Mouse (Mus musculus) embryonic facial prominence, embryonic 12.5 days (tissue): ENCODE measurements around the gene Cyp4f14. TPM values are rescaled to one million over a fixed set of nuclear protein-coding genes. Genes with fewer than 3 reads are reported as not detected.

Experiments used
- ATAC-seq: fragments of 200-750 bp; cut with Nextera tagmentation; 2 replicates; pipeline ENCODE4 v1.8.0; 2017; ENCODE audit not compliant: insufficient number of reproducible peaks, insufficient read depth, low FRiP score, low TSS enrichment
- H3K27ac ChIP-seq: fragments of 300-500 bp; sonication (generic); 2 replicates; pipeline ENCODE4 v1.5.1; 2016; ENCODE audit warnings: mild to moderate bottlenecking
- H3K27me3 ChIP-seq: fragments of 300-500 bp; sonication (generic); 2 replicates; pipeline ENCODE4 v1.6.1; 2016; ENCODE audit warnings: mild to moderate bottlenecking, moderate library complexity
- H3K36me3 ChIP-seq: fragments of 300-500 bp; sonication (generic); 2 replicates; pipeline ENCODE4 v1.6.1; 2016; ENCODE audit warnings: mild to moderate bottlenecking
- H3K4me1 ChIP-seq: fragments of 300-500 bp; sonication (generic); 2 replicates; pipeline ENCODE4 v1.6.1; 2016
- H3K4me2 ChIP-seq: fragments of 300-500 bp; sonication (generic); replicated peaks from 2 replicates; pipeline ENCODE4 v1.6.1; 2016; ENCODE audit warnings: mild to moderate bottlenecking, moderate library complexity
- H3K4me3 ChIP-seq: fragments of 300-500 bp; sonication (generic); 2 replicates; pipeline ENCODE4 v1.5.1; 2016; ENCODE audit warnings: mild to moderate bottlenecking
- H3K9ac ChIP-seq: fragments of 300-500 bp; sonication (generic); 2 replicates; pipeline ENCODE4 v1.6.1; 2016; ENCODE audit warnings: mild to moderate bottlenecking, moderate library complexity
- H3K9me3 ChIP-seq: fragments of 300-500 bp; sonication (generic); 2 replicates; pipeline ENCODE4 v1.6.1; 2016; ENCODE audit warnings: mild to moderate bottlenecking, moderate library complexity
- WGBS: fragments of 180-500 bp; shearing (Covaris S2); methylation state at CpG from one replicate; pipeline ENCODE4 v1.1.7; 2016; 5-methylcytosine and 5-hydroxymethylcytosine counted together
- polyA plus RNA-seq: library from polyadenylated mRNA; unstranded; fragments of >200 nt; fragmentation: Nextera tagmentation; extraction: Ambion mirVana; gene quantifications from 2 replicates; pipeline ENCODE4 v1.2.1, GENCODE M21; 2016

Cyp4f14 gene
- not detected in 2 replicates for polyA plus RNA-seq

DNA sequence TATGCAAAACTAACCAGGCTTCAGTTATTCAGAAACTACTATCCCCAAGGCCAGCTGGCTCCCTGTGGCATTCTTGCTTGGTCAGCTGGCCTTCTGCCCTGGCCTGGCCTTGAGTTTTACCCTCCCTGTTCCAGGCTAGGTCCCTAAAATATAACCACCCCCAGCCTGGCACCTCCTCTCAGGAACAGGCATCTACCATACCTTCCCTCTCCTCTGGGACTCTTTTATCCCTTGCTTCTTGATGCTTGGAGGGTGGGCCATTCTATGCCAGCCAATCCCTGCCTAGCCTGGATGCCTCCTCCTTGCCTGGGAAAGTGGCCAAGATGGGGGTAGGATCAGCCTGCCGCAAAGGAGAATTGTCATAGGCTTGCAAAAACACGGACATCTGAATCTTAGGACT is at the start of gene Cyp4f14:
TSS of gene Cyp4f14 (minus strand) at position 212 of the 400 bp plus-strand sequence.
- H3K9ac ChIP-seq = no peak within 1 kb of the TSS
- 58% methylated on average over 2 of the region's 2 CpGs for whole genome bisulfite sequencing
- H3K36me3 ChIP-seq = no peaks in the 10 kb centered on the region

DNA sequence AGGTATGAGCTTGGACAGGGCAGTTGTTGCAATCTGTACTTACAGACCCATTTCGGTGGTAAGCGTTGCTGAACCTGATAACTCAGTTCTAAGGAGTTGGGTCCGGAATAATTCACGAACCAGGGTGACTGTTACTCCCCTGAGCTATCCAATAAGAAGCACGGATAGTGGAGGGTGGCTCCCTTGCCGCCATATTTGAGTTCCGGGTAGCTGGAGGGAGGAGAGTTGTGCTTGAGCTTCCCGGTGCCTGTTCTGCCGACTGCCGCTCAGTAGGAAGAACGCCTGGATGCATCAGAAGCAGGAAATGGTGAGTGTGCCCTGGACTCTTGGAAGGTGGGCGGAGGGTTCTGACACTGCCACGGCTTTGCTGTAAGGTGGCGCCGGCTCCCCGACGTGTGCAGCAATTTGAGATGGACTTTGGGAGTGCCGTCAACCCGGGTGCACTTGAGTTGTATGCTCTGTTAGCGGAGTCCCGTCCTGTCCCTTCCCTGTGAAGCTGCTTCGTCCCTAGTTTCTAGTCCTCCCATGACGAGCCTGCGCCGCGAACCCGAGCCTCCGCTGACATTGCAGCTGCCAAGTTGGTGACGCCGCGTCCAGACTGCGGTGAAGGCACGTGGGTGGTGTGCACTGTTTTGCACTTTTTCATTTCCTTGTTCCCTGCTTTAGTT is 48.6 kb upstream of the Cyp4f14 start, which contains the start of gene Zfp472:
TSS of gene Zfp472 (plus strand) at position 192 of the 668 bp plus-strand sequence.
- WGBS = under 1% methylated on average over 33 of the region's 33 CpGs
- Histone ChIP-seq H3K4me3 (peak within 1 kb of the TSS; percentile 77), H3K36me3 (no peaks in the 10 kb centered on the region), H3K9me3 (no peaks in the 10 kb centered on the region), H3K4me1 (peaks cover 13% of the 10 kb centered on the region), H3K4me2 (peak within 1 kb of the TSS; percentile 79), H3K27ac (peak within 1 kb of the TSS; percentile 81), H3K27me3 (no peaks in the 10 kb centered on the region), H3K9ac (peak within 1 kb of the TSS; percentile 66)
- peak; percentile 98 for ATAC-seq

More for the DNA sequence above, at the start of gene Cyp4f14:
- Histone ChIP-seq H3K4me2 (no peak within 1 kb of the TSS), H3K4me3 (no peak within 1 kb of the TSS), H3K9me3 (peaks cover 8% of the 10 kb centered on the region; the same call in 1 of the 2 replicates), H3K4me1 (no peaks in the 10 kb centered on the region), H3K27ac (no peak within 1 kb of the TSS), H3K27me3 (no peaks in the 10 kb centered on the region)
- no peak for ATAC-seq

DNA sequence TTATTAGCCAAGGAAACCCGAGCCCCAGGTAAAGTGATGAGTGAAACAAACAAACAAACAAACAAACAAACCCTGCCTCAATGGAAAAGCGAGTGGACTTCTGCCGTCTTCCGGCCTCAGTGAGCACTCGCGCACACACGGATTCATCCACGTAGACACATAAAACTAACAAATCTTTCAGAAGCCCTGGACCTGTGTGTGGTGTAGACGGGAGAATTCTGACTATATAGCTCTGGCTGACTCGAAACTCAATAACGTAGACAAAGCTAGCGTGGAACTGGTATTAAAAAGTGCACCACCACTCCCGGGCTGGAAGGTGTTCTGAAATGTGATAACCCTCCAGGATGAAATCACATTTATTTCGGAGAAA is 48.1 kb upstream of the Cyp4f14 start:
- H3K27ac ChIP-seq = peak overlapping the region; percentile 67; the same call in 1 of the 2 replicates
- H3K9ac ChIP-seq = peak overlapping the region; percentile 66
- no peaks in the 10 kb centered on the region for H3K36me3 ChIP-seq
- H3K4me3 ChIP-seq = peak overlapping the region; percentile 77
- H3K4me2 ChIP-seq = peak overlapping the region; percentile 76
- no peaks in the 10 kb centered on the region for H3K9me3 ChIP-seq
- ATAC-seq = no peak; the same call in 1 of the 2 replicates
- under 1% methylated on average over 14 of the region's 14 CpGs for WGBS
- H3K27me3 ChIP-seq = no peaks in the 10 kb centered on the region
- H3K4me1 ChIP-seq = peaks cover 13% of the 10 kb centered on the region

DNA sequence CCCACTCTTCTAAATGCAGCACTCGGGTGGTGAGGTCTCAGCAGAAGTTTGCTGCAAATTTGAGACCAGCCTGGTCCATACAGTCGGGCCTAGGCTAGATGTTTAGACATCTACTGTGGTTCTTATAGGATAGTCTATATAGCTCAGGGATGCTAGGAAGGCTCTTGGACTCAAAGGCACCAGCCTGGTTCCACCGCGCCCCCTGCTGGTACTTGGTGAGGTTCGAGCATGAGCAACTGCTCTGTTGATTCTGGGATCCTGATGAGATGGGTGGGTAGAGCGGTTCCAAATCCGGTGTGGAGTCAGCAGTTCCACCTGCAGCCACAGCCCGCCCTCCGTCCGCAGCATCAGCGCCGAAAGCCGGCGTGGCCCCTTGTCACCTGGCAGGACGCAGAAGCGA is 34.3 kb upstream of the Cyp4f14 start:
- WGBS = 31% methylated on average over 16 of the region's 16 CpGs
- no peak for ATAC-seq
- H3K9me3 ChIP-seq = no peaks in the 10 kb centered on the region
- peaks cover 4% of the 10 kb centered on the region; the same call in 1 of the 2 replicates for H3K4me1 ChIP-seq
- H3K4me2 ChIP-seq = no peak overlapping the region
- no peaks in the 10 kb centered on the region for H3K36me3 ChIP-seq
- H3K27ac ChIP-seq = no peak overlapping the region
- H3K4me3 ChIP-seq = no peak overlapping the region
- H3K27me3 ChIP-seq = no peaks in the 10 kb centered on the region
- no peak overlapping the region for H3K9ac ChIP-seq

DNA sequence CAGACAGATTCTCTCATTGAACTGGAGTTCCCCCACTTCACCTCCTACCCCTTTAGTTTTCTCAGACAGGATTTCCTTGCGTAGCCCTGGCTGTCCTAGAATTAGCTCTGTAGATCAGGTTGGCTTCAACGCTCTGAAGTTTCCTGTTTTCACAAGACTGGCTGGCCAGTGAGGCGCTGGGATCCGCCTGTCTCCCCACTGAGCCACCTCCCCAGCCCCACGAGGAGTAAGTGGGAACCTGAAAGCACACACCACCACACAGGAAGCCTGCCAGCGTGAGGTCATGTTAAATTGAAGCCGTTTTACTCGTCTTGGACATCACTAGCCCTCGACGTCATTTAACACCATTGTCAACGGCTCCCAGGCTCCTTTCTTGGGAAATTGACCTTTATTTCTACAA is 33.9 kb upstream of the Cyp4f14 start:
- 79% methylated on average over 11 of the region's 11 CpGs for WGBS
- no peak overlapping the region for H3K4me3 ChIP-seq
- H3K27ac ChIP-seq = no peak overlapping the region
- ATAC-seq = no peak
- peaks cover 5% of the 10 kb centered on the region; the same call in 1 of the 2 replicates for H3K4me1 ChIP-seq
- H3K4me2 ChIP-seq = no peak overlapping the region
- no peaks in the 10 kb centered on the region for H3K9me3 ChIP-seq
- H3K36me3 ChIP-seq = no peaks in the 10 kb centered on the region
- no peaks in the 10 kb centered on the region for H3K27me3 ChIP-seq
- no peak overlapping the region for H3K9ac ChIP-seq

DNA sequence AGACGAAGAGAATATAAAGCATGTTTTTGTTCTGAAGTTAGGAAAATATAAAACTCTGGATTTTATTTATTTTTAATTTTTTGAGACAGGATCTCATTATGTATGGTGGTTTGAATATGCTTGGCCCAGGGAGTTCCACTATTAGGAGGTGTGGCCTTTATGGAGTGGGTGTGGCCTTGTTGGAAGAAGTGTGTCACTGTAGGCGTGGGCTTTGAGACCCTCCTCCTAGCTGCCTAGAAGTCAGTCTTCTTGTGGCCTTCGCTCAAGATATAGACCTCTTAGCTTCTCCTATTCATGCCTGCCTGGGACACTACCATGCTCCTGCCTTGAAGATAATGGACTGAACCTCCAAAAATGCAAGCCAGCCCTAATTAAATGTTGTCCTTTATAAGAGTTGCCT is 33.0 kb upstream of the Cyp4f14 start:
- ATAC-seq = no peak
- H3K27ac ChIP-seq = no peak overlapping the region
- no peaks in the 10 kb centered on the region for H3K36me3 ChIP-seq
- H3K4me2 ChIP-seq = no peak overlapping the region
- H3K4me3 ChIP-seq = no peak overlapping the region
- no peaks in the 10 kb centered on the region for H3K27me3 ChIP-seq
- 85% methylated on average over 3 of the region's 3 CpGs for WGBS
- H3K4me1 ChIP-seq = peaks cover 5% of the 10 kb centered on the region; the same call in 1 of the 2 replicates
- H3K9me3 ChIP-seq = no peaks in the 10 kb centered on the region
- H3K9ac ChIP-seq = no peak overlapping the region

DNA sequence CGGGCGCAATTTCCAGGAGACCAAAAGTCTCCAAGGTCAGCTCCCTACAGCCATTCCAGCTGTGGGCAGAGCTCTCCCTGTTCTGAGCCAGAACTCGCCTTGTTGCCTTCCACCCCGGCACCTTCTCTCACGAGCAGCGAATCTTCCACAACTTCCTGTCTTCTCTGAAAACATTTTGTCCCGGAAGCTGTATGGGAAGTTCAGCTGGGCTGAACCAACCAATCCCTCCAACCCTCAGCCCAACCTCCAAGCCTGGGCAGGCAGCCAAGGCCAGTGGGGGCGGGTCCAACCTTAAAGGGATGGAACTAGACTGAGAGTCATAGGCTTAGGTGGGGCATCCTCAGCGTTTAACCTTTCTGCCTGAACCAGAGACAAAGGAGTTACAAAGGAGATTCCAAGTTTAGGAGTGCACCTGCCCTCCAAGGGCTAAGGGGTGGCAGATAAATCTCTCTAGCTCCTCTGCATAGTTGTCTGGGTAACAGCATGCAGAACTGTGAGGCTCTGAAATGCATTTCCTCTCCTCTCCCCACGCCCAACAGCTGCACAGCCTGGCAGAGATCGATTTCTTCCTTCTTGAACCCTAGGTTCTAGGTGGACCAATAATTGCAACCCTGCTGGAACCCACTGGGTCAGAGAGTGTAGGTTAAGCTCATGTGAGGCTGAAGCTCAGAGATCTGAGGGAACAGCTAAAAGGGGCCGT is 30.2 kb upstream of the Cyp4f14 start, which contains the start of gene Cyp4f13:
TSS of gene Cyp4f13 (minus strand) at position 188 of the 700 bp plus-strand sequence.
- ATAC-seq = peak; percentile 94
- WGBS = 34% methylated on average over 12 of the region's 12 CpGs
- peak within 1 kb of the TSS; percentile 55 for H3K9ac ChIP-seq

DNA sequence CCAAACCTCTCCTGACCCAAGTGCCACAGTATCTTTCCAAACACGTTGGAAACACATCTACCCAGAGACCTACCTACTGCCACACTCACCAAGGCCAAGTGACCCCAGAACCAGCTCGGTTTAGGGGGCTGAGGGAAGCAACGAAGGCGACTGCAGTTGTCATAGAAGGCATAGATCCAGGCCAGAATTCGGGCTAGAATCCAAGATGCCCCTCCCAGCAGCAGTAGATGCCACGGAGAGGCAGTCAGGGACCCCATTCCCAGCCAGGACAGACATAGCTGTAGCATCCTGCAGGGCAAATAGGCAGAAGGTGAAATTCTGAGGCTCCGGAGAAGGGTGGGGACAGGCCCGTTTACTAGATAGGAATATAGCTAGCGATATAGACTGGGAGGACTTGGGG is 29.6 kb upstream of the Cyp4f14 start:
- WGBS = 66% methylated on average over 9 of the region's 9 CpGs
- no peak overlapping the region for H3K27ac ChIP-seq

More for the DNA sequence above, 30.2 kb upstream of the Cyp4f14 start, which contains the start of gene Cyp4f13:
- H3K4me2 ChIP-seq = peak within 1 kb of the TSS; percentile 74
- peaks cover 5% of the 10 kb centered on the region; the same call in 1 of the 2 replicates for H3K4me1 ChIP-seq
- H3K9me3 ChIP-seq = no peaks in the 10 kb centered on the region
- peak within 1 kb of the TSS; percentile 46 for H3K4me3 ChIP-seq
- no peak within 1 kb of the TSS for H3K27ac ChIP-seq
- no peaks in the 10 kb centered on the region for H3K27me3 ChIP-seq
- H3K36me3 ChIP-seq = no peaks in the 10 kb centered on the region

DNA sequence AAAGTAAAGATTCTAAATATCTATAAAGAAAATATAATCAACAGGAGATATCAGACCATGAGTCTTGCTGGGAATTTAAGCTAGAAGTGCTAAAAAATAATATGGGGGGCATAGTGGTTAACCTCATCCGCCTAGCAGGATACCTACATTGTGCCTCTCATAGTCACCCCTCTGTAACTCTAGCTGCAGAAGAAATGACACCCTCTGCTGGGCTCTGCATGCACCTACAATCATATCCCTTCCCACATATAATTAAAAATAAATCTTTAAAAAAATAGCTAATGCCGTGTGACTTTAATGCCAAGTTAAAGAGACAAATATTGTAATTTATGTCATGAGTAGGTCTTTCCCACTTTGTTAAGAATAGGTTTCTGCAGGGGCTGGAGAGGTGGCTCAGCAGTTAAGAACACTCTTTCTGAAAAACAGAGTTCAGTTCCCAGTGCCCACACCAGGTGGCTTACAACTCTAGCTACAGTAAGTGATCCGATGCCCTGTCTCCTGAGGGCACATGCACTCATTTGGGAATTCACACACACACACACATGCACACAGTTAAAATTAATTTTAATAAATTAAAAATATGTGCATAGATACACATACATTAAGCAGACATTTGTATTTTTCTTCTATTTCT is 27.4 kb upstream of the Cyp4f14 start:
- no peak for ATAC-seq
- no peaks in the 10 kb centered on the region for H3K27me3 ChIP-seq
- H3K9me3 ChIP-seq = no peaks in the 10 kb centered on the region
- H3K36me3 ChIP-seq = no peaks in the 10 kb centered on the region
- no peak overlapping the region for H3K4me3 ChIP-seq
- 63% methylated on average over 3 of the region's 3 CpGs for WGBS
- H3K9ac ChIP-seq = no peak overlapping the region
- no peak overlapping the region for H3K4me2 ChIP-seq
- peaks cover 5% of the 10 kb centered on the region; the same call in 1 of the 2 replicates for H3K4me1 ChIP-seq
- no peak overlapping the region for H3K27ac ChIP-seq

More for the DNA sequence above, 29.6 kb upstream of the Cyp4f14 start:
- H3K4me3 ChIP-seq = peak overlapping the region; percentile 46
- peaks cover 5% of the 10 kb centered on the region; the same call in 1 of the 2 replicates for H3K4me1 ChIP-seq
- no peaks in the 10 kb centered on the region for H3K9me3 ChIP-seq
- no peak for ATAC-seq
- H3K4me2 ChIP-seq = peak overlapping the region; percentile 74
- H3K36me3 ChIP-seq = no peaks in the 10 kb centered on the region
- H3K9ac ChIP-seq = peak overlapping the region; percentile 55
- no peaks in the 10 kb centered on the region for H3K27me3 ChIP-seq

DNA sequence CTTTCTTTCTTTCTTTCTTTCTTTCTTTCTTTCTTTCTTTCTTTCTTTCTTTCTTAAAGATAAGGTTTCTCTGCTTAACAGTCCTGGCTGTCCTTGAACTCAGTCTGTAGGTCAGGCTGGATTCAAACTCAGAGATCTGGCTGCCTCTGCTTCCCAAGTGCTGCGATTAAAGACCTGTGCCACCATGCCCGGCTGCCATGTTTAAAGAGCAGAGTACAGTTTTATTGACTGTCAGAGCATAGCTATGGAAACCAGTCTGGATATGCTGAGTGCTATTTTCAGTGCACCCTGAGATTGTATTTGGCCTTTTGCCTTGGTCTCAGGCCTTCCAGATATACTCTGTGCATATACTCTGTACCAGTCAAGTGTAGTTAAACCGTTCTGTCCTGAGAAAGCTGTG is 26.5 kb upstream of the Cyp4f14 start:
- Histone ChIP-seq H3K36me3 (no peaks in the 10 kb centered on the region), H3K4me3 (no peak overlapping the region), H3K4me1 (peaks cover 5% of the 10 kb centered on the region; the same call in 1 of the 2 replicates), H3K27ac (no peak overlapping the region), H3K9me3 (no peaks in the 10 kb centered on the region), H3K9ac (no peak overlapping the region), H3K27me3 (no peaks in the 10 kb centered on the region), H3K4me2 (no peak overlapping the region)
- no peak for ATAC-seq
- 91% methylated on average over 3 of the region's 3 CpGs for WGBS

DNA sequence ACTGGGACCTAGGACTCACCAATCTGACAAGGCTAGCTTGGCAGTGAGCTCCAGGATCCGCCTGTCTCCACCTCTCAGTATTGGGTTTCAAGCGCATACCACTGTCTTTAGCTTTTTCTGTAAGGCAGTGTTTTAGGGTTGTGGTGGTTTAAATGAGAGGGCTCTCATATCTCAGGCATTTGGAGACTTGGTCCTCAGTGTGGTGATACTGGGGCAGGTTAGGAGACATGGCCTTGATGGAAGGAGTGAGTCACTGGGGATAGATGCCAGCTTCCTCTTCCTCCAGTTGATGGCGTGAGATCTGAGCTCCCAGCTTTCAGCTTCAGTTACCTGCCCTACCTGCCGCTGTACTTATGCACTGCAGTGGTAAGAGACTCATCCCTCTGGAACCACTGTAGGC is 22.7 kb upstream of the Cyp4f14 start:
- H3K27ac ChIP-seq = no peak overlapping the region
- no peak overlapping the region for H3K9ac ChIP-seq
- H3K27me3 ChIP-seq = no peaks in the 10 kb centered on the region
- H3K4me3 ChIP-seq = no peak overlapping the region
- no peaks in the 10 kb centered on the region for H3K36me3 ChIP-seq
- no peaks in the 10 kb centered on the region for H3K9me3 ChIP-seq
- no peak overlapping the region for H3K4me2 ChIP-seq
- ATAC-seq = no peak
- 75% methylated on average over 4 of the region's 4 CpGs for WGBS
- no peaks in the 10 kb centered on the region for H3K4me1 ChIP-seq
